ENCODE assay signal across 8 mouse cellular contexts in the genomic region with DNA sequence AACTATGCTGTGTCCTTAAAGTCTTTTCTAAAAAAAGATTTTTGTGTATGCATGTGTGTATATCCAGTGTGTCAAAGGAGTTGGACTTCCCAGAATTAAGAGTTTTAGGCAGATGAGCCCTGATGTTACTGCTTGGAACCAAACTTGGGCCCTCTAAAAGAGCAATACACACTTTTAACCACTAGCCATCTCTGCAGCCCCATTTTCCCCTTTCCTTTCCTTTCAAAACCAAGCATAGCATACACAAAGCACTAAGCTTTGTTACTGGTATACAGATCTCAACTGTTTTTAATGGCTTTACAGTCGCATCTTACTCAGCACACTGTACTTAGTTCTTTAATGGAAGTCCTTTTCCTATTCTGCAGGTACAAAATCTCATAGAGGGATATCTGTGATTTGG. TPM values are rescaled to one million over a fixed set of nuclear protein-coding genes. Genes with fewer than 3 reads are reported as not detected.
DNase-seq lines count a peak whose midpoint lies in the region; ATAC-seq and TF ChIP-seq lines count a peak whose summit lies in the region.

No protein-coding gene starts in this region.

- ATAC-seq in lung, embryonic 14.5 days (ENCODE audit: insufficient read depth): no peak
- no peak for ATAC-seq in embryonic facial prominence, embryonic 13.5 days (ENCODE audit: insufficient number of reproducible peaks, insufficient read depth, low FRiP score, low TSS enrichment, low read depth)
- ATAC-seq in limb, embryonic 11.5 days (ENCODE audit: insufficient number of reproducible peaks, low FRiP score, low TSS enrichment, low read depth): no peak
- no peak for ATAC-seq in neural tube, embryonic 15.5 days (ENCODE audit: low FRiP score)

- WGBS in lung, embryonic 14.5 days: 96% methylated on average over 1 of the region's 1 CpGs
- WGBS in embryonic facial prominence, embryonic 13.5 days: 90% methylated on average over 1 of the region's 1 CpGs
- 95% methylated on average over 1 of the region's 1 CpGs for WGBS in limb, embryonic 11.5 days
- WGBS in neural tube, embryonic 15.5 days: 89% methylated on average over 1 of the region's 1 CpGs
- 92% methylated on average over 1 of the region's 1 CpGs for WGBS in cerebellum, adult 2 months

- peaks cover 46% of the 10 kb centered on the region for H3K36me3 ChIP-seq in lung, embryonic 14.5 days (ENCODE audit: insufficient read depth)
- H3K36me3 ChIP-seq in embryonic facial prominence, embryonic 13.5 days: peaks cover 43% of the 10 kb centered on the region
- peaks cover 7% of the 10 kb centered on the region; the same call in 1 of the 2 replicates for H3K36me3 ChIP-seq in limb, embryonic 11.5 days (ENCODE audit: control insufficient read depth, insufficient read depth, low read length)
- H3K36me3 ChIP-seq in neural tube, embryonic 15.5 days: peaks cover 39% of the 10 kb centered on the region

- no peak for TF ChIP-seq POLR2A in cerebellum, adult 2 months (IDR thresholded peaks at IDR 0.05; ENCODE audit: borderline replicate concordance, insufficient read depth, low read length)

- H3K9me3 ChIP-seq in lung, embryonic 14.5 days (ENCODE audit: low read depth, low read length): no peaks in the 10 kb centered on the region
- H3K9me3 ChIP-seq in embryonic facial prominence, embryonic 13.5 days: no peaks in the 10 kb centered on the region
- no peaks in the 10 kb centered on the region for H3K9me3 ChIP-seq in limb, embryonic 11.5 days (ENCODE audit: control insufficient read depth, low read length)
- no peaks in the 10 kb centered on the region for H3K9me3 ChIP-seq in neural tube, embryonic 15.5 days (replicated peaks)

- TF ChIP-seq CTCF in lung, embryonic 14.5 days (IDR thresholded peaks at IDR 0.05; ENCODE audit: low read depth): no peak
- TF ChIP-seq CTCF in cerebellum, adult 2 months (IDR thresholded peaks at IDR 0.05; ENCODE audit: borderline replicate concordance, insufficient read depth, low read depth, low read length): no peak

- peak overlapping the region; percentile 67 for H3K4me2 ChIP-seq in lung, embryonic 14.5 days
- peak overlapping the region; percentile 81 for H3K4me2 ChIP-seq in embryonic facial prominence, embryonic 13.5 days
- H3K4me2 ChIP-seq in limb, embryonic 11.5 days (ENCODE audit: low read depth, severe bottlenecking): peak overlapping the region; percentile 77
- peak overlapping the region; percentile 78 for H3K4me2 ChIP-seq in neural tube, embryonic 15.5 days

- peak overlapping the region; percentile 16; the same call in 1 of the 2 replicates for H3K27ac ChIP-seq in lung, embryonic 14.5 days (ENCODE audit: low read depth)
- H3K27ac ChIP-seq in embryonic facial prominence, embryonic 13.5 days: no peak overlapping the region
- no peak overlapping the region for H3K27ac ChIP-seq in limb, embryonic 11.5 days (replicated peaks; ENCODE audit: low read depth, low read length)
- H3K27ac ChIP-seq in neural tube, embryonic 15.5 days (replicated peaks): peak overlapping the region; percentile 96; the same call in 1 of the 2 replicates
- H3K27ac ChIP-seq in cerebellum, adult 2 months (ENCODE audit: insufficient read depth, low read length): no peak overlapping the region

- 0 out of 2 replicates have a peak, but pooled peaks cover 2% of the 10 kb centered on the region for H3K4me1 ChIP-seq in lung, embryonic 14.5 days (ENCODE audit: insufficient read depth)
- H3K4me1 ChIP-seq in embryonic facial prominence, embryonic 13.5 days: peaks cover 6% of the 10 kb centered on the region
- 0 out of 2 replicates have a peak, but pooled peaks cover 3% of the 10 kb centered on the region for H3K4me1 ChIP-seq in limb, embryonic 11.5 days (ENCODE audit: control insufficient read depth, insufficient read depth, low read length)
- H3K4me1 ChIP-seq in neural tube, embryonic 15.5 days: peaks cover 14% of the 10 kb centered on the region
- no peaks in the 10 kb centered on the region for H3K4me1 ChIP-seq in cerebellum, adult 2 months (ENCODE audit: control insufficient read depth, insufficient read depth, low read length)

- DNase-seq in lung, embryonic 14.5 days: no peak
- DNase-seq in lung, postnatal 14 days: no peak
- no peak for DNase-seq in limb, embryonic 11.5 days (ENCODE audit: low spot score)
- DNase-seq in thymus, adult 18-20 months: no peak
- DNase-seq in cerebellum, postnatal 36 days: no peak
- no peak for DNase-seq in cerebellum, adult 2 months

- peak overlapping the region; percentile 75 for H3K4me3 ChIP-seq in lung, embryonic 14.5 days (ENCODE audit: low read depth, low read length)
- H3K4me3 ChIP-seq in embryonic facial prominence, embryonic 13.5 days: peak overlapping the region; percentile 90
- peak overlapping the region; percentile 53 for H3K4me3 ChIP-seq in limb, embryonic 11.5 days (ENCODE audit: low read depth, low read length)
- H3K4me3 ChIP-seq in neural tube, embryonic 15.5 days (replicated peaks): peak overlapping the region; percentile 85
- no peak overlapping the region for H3K4me3 ChIP-seq in cerebellum, adult 2 months (replicated peaks; ENCODE audit: insufficient read depth, low read depth, low read length)

- H3K27me3 ChIP-seq in lung, embryonic 14.5 days (ENCODE audit: insufficient read depth, low read length): no peaks in the 10 kb centered on the region
- H3K27me3 ChIP-seq in embryonic facial prominence, embryonic 13.5 days: no peaks in the 10 kb centered on the region
- no peaks in the 10 kb centered on the region for H3K27me3 ChIP-seq in limb, embryonic 11.5 days (ENCODE audit: control insufficient read depth, insufficient read depth, low read length)
- no peaks in the 10 kb centered on the region for H3K27me3 ChIP-seq in neural tube, embryonic 15.5 days (replicated peaks)
- no peaks in the 10 kb centered on the region for H3K27me3 ChIP-seq in cerebellum, adult 2 months (ENCODE audit: control insufficient read depth, insufficient read depth, low read length)

- H3K9ac ChIP-seq in lung, embryonic 14.5 days: peak overlapping the region; percentile 79
- peak overlapping the region; percentile 91 for H3K9ac ChIP-seq in embryonic facial prominence, embryonic 13.5 days
- H3K9ac ChIP-seq in limb, embryonic 11.5 days (ENCODE audit: low read length): peak overlapping the region; percentile 30; the same call in 1 of the 2 replicates
- H3K9ac ChIP-seq in neural tube, embryonic 15.5 days (replicated peaks): peak overlapping the region; percentile 87; the same call in 1 of the 2 replicates

RNA-seq across cellular contexts. Expression of gene C87436, which starts 1.4 kb away (rescaled TPM):
- 22.2 and 24.3 TPM in 2 replicates for polyA plus RNA-seq in lung, embryonic 14.5 days (2014; fragmentation: Nextera tagmentation; extraction: Ambion mirVana)
- polyA plus RNA-seq in embryonic facial prominence, embryonic 13.5 days (2015; fragmentation: Nextera tagmentation; extraction: Ambion mirVana): 27.9 and 31.4 TPM in 2 replicates
- 23.7 and 24.8 TPM in 2 replicates for polyA plus RNA-seq in limb, embryonic 11.5 days (2014; fragmentation: Nextera tagmentation; extraction: Ambion mirVana)
- 22.2 and 25.6 TPM in 2 replicates for polyA plus RNA-seq in neural tube, embryonic 15.5 days (2015; fragmentation: Nextera tagmentation; extraction: Ambion mirVana)
- 24.3 and 25.3 TPM in 2 replicates for polyA plus RNA-seq in cerebellum, adult 2 months (2012; rRNA removed)

RNA-seq across cellular contexts. Expression of gene Gm44790, which starts 13.1 kb away (rescaled TPM):
- 0.72 TPM in 1 of 2 replicates, not detected in the other for polyA plus RNA-seq in lung, embryonic 14.5 days (2014; fragmentation: Nextera tagmentation; extraction: Ambion mirVana)
- not detected in 2 replicates for polyA plus RNA-seq in embryonic facial prominence, embryonic 13.5 days (2015; fragmentation: Nextera tagmentation; extraction: Ambion mirVana)
- 0.95 TPM in 1 of 2 replicates, not detected in the other for polyA plus RNA-seq in limb, embryonic 11.5 days (2014; fragmentation: Nextera tagmentation; extraction: Ambion mirVana)
- not detected in 2 replicates for polyA plus RNA-seq in neural tube, embryonic 15.5 days (2015; fragmentation: Nextera tagmentation; extraction: Ambion mirVana)
- 0.82 and 1.1 TPM in 2 replicates for polyA plus RNA-seq in cerebellum, adult 2 months (2012; rRNA removed)

RNA-seq across cellular contexts. Expression of gene Tia1, which starts 35.5 kb away (rescaled TPM):
- 208 and 219 TPM in 2 replicates for polyA plus RNA-seq in lung, embryonic 14.5 days (2014; fragmentation: Nextera tagmentation; extraction: Ambion mirVana)
- 279 and 301 TPM in 2 replicates for polyA plus RNA-seq in embryonic facial prominence, embryonic 13.5 days (2015; fragmentation: Nextera tagmentation; extraction: Ambion mirVana)
- polyA plus RNA-seq in limb, embryonic 11.5 days (2014; fragmentation: Nextera tagmentation; extraction: Ambion mirVana): 246 and 268 TPM in 2 replicates
- polyA plus RNA-seq in neural tube, embryonic 15.5 days (2015; fragmentation: Nextera tagmentation; extraction: Ambion mirVana): 275 and 303 TPM in 2 replicates
- polyA plus RNA-seq in cerebellum, adult 2 months (2012; rRNA removed): 119 and 133 TPM in 2 replicates

RNA-seq across cellular contexts. Expression of gene Pcyox1, which starts 42.6 kb away (rescaled TPM):
- polyA plus RNA-seq in lung, embryonic 14.5 days (2014; fragmentation: Nextera tagmentation; extraction: Ambion mirVana): 83.5 and 88.1 TPM in 2 replicates
- polyA plus RNA-seq in embryonic facial prominence, embryonic 13.5 days (2015; fragmentation: Nextera tagmentation; extraction: Ambion mirVana): 80.4 and 89.2 TPM in 2 replicates
- 61.0 and 61.1 TPM in 2 replicates for polyA plus RNA-seq in limb, embryonic 11.5 days (2014; fragmentation: Nextera tagmentation; extraction: Ambion mirVana)
- polyA plus RNA-seq in neural tube, embryonic 15.5 days (2015; fragmentation: Nextera tagmentation; extraction: Ambion mirVana): 79.8 and 89.6 TPM in 2 replicates
- 59.5 and 61.1 TPM in 2 replicates for polyA plus RNA-seq in cerebellum, adult 2 months (2012; rRNA removed)

Comparison
In these comparisons a context has a peak if more than half of its experiments do, and no peak if none do; other contexts are left out.
1. H3K27ac ChIP-seq: peak in lung, embryonic 14.5 days (single experiment) and neural tube, embryonic 15.5 days (single experiment); none in embryonic facial prominence, embryonic 13.5 days (single experiment), limb, embryonic 11.5 days (single experiment) and cerebellum, adult 2 months (single experiment).
2. H3K9ac ChIP-seq: peak in every context shown above with its lines; median percentile 91 in embryonic facial prominence, embryonic 13.5 days; 87 in neural tube, embryonic 15.5 days; 79 in lung, embryonic 14.5 days; 30 in limb, embryonic 11.5 days.
3. Peak in every context shown above with its lines, with median percentiles within 50 percentile points of each other: H3K4me2 ChIP-seq.